Mouse (Mus musculus) frontal cortex, postnatal 10 days (tissue): Measurements from ENCODE around the gene Rnf183.
A peak's percentile ranks its signal among the peaks of the same experiment; 100 is the strongest.
"Not testable (repeated sequence)": the region's sequence is repeated elsewhere in the genome, so short reads cannot be mapped to it uniquely, and the experiment has no call there.

Experiments
- DNase-seq, 2 experiments: peaks; one replicate each; pipeline ENCODE4 v3.0.0; 2022; ENCODE audit warnings: low spot score in 2 of 2, mixed read lengths in 1 of 2

Rnf183 gene

DNA sequence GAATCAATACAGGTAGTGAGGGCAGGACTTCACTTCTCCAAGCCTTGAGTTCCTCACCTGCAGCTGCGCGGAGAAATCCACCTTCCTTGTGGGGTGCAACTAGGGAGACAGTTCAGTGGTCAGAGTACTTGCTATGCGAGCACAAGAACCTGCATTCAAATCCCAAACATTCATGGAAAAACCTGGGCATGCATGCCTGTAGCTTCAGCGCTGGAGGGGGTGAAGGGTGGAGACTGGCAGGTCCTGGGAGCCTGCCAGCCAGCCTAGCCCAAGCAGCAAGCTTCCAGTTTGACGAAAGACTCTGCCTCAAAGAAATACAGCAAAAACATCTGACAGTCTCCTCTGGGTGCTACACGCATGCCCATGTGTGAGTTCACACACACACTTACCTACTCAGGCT is at the start of gene Rnf183:
Gene Rnf183, minus strand, starts transcription at position 172 of the 400 bp plus-strand sequence.
- DNase-seq = no peak

DNA sequence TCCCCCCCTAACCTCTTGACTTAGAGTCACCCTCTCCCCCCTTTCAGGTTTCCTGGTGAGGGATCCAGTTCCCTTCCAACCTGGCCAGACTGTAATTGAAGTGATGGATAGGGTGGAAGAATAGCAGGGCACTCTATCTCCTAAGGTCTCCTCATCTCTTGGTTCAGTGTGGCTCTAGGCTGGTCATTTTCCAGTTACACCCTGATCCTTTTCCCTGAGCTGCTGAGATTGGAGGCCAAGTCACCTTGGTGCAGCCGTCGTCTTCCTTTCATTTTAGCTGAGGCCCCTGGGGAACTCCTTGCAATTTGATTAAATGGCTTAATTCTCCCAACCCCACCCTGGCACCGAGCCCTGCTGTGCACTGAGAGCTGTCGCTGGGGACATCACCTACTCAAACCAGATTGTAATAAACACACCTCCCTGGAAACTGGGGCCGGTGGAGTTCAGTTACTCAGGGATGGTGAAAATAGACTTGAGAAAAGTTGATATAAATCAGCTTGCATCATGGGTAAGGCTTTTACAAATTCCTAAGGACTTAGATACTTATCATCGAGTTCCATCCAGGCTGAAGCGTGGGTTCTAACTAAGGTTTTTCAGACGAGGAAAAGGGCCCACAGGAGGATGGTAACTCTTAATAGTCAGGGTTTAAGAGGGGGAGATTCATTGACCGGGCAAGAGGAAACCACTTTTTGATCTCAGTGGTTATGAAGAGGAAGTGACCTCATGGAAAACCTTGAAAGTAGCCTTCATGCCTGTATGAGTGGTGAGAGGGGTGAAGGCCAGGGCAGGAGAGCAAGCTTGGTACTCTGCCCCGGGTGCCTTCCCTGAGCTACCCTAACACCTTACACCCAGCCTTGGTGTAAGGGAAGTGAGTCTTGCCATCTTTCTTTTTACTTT is 45.9 kb upstream of the Rnf183 start:
- DNase-seq = no peak

DNA sequence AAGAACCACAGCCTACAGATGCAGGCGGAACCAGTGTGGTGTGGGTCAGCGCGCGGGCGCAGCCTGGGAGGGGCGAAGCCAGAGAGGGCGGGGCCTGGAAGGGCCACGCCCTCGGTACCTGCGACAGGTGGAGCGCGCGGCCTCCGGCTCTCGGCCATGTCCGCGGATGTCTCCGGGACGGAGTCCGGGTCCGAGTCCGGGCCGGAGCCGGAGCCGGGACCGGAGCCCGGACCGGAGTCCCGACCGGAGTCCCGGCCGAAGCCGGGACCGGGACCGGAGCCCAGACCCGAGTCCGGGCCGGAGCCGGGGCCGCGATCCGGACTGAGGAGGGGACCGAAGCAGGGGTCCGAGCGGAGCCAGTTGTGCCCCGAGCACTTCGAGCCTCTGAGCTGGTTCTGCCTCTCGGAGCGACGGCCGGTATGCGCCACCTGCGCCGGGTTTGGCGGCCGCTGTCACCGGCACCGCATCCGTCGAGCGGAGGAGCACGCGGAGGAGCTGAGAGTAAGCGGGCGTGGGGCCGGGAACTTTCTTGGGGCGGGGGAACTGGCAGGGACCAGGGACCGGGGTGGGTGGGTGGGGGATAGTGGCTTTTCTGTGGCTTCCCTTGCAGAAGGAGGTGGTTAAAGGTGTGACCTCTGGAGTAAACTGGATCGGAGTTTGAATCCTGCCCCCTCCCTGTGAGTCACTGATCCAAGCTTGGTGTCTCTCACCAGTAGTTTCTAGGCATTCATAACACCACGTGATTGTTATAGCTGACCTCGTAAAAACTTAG is 45.1 kb upstream of the Rnf183 start, which contains the start of gene Bspry:
Gene Bspry, plus strand, starts transcription at position 117 of the 772 bp plus-strand sequence.
- no peak for DNase-seq

DNA sequence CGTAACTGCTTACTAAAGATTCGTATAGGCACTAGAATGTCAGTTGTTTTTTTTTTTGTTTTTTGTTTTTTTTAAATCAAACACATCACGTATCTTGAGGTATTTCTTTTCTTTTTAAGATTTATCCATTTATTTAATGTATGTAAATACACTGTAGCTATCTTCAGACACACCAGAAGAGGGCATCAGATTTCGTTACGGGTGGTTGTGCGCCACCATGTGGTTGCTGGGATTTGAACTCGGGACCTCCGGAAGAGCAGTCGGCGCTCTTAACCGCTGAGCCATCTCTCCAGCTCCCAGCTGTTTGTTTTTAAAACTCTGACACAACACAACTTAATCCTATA is 44.5 kb upstream of the Rnf183 start:
- DNase-seq = not testable (repeated sequence)

DNA sequence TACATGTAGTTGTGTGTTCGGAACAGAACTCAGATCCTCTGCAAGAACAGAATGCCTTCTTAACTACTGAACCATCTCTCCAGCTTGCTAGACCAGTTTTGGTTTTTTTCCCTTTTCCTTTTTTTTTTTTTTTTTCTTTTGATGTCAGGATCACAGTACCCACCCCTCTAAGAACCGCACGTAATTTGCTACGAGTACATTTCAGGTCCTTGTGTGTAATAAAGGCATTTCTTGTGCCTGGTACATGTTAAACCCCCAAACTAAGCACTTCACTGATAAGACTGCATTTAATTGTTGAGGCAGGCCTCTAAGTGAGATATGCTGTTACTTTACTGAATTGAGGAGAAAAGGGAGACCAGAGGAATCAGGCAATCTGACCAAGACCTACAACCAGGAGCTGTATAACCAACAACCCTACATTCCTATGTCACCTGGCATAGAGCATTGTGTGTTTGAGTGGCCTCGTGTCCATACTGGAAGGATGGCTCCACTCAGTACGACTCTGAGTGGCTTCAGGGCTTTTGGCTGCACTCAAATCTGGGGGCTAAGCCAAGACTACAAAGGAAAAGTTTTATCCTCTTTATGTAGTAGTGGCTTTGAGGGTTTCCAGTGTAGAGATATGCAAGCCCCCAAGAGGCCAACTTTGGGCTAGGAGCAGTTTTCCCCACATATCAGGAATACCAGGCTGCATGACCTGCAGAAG is 42.6 kb upstream of the Rnf183 start:
- no peak for DNase-seq

DNA sequence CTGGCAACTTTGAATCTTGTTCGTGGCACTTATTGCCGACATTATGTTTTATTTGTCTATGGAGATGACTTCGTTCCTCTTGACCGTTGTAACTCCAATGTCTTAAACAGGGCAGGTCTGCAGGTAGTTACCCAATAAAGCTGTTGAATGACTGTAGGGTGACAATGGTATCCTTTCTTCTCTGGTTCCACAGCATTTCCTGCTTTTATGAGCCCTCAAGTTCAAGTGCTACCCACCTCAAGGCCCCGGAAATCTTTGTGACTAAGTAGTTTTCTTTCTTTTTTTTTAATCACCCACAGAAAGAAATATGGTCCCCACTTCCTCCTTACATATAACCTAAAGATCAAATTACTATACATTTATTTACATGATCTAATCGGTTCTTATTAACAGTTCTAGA is 40.7 kb upstream of the Rnf183 start:
- DNase-seq = no peak

DNA sequence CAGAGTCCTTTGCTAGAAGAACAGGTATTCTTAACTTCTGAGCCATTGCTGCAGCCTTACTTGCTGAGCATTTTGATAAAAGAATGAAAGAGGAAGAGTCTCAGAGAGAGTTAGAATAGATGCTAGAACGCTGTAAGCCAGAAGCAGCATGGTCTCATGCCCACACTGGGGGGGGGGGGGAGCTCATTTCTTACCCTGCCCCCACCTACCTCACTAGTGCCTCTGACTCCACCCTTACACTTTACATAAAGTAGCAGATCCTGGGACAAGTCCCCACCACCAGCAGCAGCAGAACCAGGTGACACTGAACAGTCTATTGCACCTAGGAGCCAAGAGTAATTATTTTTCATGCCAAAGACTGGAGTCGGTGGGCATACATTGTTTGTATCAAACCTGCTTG is 40.1 kb upstream of the Rnf183 start:
- no peak for DNase-seq

DNA sequence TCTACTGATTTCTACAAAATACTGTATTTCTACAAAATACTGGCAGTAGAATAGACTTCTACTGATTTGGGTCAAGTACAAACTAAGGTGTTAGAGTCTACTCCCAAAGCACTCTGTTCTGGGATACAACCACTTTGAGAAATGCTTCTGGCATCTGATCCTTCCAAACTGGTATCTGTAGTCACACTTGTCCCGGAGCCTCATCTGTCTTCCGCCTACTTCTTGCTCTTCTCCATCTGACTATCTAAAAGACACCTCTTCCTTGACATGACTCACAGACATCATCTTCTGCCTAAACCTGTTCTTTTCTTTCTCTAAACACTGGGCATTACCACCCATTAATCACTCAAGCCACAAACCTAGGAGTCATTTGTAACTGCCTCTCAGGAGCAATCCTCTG is 37.0 kb upstream of the Rnf183 start:
- DNase-seq = no peak

DNA sequence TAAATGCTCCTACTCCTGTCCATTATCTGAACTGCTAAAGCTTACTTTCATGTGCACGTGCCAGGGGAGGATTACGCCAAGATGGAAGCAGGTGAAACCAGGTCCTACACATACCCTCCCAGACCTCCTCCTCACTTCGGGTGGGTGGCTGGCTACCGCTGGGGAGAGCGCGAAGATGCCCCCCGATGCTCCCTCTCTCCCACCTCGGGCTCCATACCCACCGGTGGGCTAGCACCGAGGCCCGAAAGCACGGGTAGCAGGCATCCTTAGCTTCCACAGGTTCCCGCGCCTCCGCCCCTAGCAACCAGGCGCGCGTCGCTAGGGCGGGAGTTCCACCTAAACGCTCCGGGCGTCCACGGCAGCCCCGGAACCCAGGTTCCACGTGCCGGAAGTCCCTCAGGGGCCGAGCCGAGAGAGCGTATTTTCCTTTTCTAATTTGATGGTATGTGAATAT is 35.6 kb upstream of the Rnf183 start, which contains the start of gene Wdr31:
Gene Wdr31, minus strand, starts transcription at position 299 of the 454 bp plus-strand sequence.
- DNase-seq = peak; percentile 65 to 82

DNA sequence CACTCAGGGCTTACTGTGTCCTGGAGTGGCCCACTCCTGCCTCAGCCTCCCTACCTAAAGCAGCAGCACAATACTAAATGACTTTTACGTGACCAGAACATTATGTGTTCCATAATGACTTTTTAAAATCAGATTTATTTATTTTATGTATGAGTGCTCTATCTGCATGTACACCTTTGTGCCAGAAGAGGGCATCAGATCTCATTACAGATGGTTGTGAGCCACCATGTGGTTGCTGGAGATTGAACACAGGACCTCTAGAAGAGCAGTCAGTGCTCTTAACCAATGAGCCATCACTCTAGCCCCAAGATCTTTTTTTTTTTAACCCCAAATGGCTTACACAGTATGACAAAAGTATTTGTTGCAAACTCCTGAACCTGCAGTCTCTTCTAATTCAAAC is 33.1 kb upstream of the Rnf183 start:
- DNase-seq = no peak

DNA sequence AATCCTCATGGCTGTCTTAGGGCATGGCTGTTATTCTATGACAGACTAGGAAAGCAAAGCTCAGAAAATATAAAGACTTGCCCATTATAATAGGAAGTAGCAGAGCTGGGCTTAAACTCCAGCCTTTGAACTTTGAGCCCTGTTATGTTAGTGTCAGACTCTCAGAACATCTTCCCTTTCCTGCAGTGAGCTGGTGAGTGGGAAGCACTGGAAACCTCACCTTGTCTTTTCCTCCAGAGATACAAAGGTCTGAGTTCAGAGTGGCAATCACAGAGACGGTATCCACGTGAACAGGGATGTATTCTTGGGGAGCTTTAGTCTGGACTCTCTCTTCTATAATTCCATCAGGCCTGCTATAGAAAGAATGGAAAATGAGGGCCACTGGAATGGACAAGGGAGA is 28.1 kb upstream of the Rnf183 start:
- no peak for DNase-seq

DNA sequence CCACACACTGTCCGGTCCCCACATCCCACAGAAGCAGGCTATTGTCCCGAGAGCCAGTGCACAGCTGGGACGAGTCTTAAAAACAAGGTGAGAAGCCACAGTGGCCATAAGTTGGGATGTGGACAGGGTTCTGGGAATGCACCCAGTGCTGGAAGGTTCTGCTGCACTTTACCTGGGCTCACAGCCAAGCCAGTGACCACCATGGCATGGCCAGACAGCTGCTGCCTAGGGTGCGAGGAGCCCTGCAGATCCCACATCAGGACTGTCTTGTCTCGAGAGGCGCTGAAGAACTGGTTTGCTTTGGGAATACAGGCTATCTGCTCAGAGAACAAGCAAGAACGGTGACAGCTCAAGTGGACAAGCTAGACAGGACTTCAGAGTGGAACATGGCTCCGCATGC is 25.3 kb upstream of the Rnf183 start:
- no peak for DNase-seq

DNA sequence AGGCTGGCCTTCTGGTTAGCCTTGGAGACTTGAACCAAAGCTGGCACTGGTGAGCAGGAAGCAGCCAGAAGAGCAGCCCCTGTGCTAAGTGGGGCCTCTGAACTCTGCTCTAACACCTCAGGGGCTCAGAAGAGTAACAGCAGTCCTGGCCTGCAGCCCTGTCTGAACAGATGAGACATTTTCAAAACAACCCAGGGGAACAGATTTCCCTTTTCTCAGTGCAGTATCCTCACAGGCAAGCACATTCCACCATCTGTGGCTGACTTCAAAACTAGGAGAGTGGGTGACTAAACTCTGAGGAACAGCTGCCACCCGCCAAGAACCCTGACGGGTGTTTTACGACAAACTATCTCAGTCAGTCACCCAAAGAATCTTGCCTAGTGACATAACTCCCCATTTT is 24.0 kb upstream of the Rnf183 start:
- DNase-seq = peak in 1 of 2 experiments; percentile 24

DNA sequence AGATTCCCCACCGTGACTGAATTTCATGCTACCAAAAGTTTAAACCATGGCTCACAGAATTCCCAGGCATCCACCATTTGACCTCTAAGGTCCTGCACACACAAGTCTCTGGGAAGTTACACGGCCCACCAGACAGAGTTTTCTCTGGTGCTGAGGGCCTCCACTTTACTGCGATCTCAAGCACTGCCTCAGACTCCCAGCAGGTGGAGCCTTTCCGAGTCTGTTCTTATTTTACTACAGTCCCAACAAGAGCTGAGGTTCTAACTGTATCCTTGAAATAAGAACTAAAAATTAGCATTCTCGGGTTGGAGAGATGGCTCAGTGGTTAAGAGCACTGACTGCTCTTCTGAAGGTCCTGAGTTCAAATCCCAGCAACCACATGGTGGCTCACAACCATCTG is 19.9 kb upstream of the Rnf183 start:
- no peak for DNase-seq

DNA sequence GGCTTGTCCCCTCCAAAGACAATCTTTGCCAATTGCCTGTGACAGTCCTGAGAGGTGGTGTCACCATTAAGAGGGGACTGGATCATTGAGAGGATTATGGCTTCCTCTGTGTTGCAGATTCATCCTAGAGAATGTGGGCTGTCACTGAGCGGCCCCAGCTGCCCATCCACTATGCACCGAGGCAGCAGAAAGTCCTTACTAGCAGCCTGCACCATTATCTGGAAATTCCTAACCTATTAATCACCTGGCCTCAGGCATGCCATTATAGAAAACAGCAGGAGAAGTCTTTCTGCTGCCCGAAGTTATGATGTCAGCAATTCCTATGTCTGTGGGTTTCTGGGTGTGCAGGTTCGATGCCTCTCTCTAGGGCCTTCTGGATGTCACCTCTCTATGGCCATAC is 5.9 kb upstream of the Rnf183 start:
- DNase-seq = no peak

DNA sequence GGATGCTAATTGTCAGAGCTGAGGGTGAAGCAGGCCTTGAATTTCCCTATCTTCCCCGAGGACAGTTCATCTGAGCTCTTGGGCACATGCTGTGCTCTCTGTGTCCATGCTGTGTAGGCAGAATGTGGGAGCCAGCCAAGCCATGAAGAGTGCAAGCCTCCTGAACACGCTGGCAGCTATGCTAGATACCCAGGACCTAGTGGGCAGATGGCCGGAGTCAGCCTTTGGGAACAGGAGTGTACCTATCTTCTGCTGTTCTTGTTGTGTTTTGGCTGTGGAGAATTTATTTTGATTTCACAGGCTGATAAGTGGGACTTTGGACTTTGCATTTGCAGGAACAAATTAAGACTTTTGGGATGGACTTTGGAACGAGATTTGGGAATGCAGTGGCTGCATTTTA is 5.5 kb upstream of the Rnf183 start:
- no peak for DNase-seq

DNA sequence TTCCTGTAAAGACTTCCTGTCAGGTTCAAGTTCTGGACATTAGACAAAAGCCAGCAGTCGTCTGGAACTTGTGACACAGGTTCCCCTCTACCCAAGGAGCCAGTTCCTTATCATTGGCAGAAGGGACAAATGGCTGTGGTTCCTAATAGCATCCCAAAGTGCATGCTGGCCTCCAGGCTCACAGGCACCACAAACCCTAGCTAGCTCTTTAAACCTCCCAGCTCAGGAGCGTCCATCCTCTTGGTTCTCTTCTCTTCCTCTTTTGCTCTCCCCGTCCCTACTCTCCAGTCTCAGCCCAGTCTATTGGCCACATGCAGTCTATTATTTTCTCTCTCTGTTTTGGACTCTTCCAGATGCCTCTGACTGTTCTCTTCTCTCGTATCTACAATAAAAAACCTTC is 4.7 kb upstream of the Rnf183 start:
- no peak for DNase-seq

DNA sequence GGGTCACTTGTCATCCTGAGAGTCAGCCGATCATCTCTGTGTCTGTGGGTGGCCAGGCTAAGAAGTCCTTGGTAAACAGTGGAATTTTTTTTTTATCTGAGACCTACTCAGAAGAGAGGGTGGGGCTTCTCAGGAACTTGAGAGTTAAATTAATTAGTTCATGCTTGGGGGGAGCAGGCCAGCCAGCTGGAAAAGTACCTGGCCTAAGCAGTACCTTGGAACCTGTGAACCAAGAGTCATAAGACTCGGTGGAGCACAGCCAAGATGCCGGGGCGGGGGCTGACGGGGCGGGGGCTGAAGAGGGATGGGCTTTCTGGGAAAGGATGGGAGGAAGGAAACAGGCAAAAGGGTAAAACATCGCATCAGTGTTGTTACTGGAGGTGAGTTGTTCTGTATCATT is 2.8 kb upstream of the Rnf183 start:
- DNase-seq = no peak

DNA sequence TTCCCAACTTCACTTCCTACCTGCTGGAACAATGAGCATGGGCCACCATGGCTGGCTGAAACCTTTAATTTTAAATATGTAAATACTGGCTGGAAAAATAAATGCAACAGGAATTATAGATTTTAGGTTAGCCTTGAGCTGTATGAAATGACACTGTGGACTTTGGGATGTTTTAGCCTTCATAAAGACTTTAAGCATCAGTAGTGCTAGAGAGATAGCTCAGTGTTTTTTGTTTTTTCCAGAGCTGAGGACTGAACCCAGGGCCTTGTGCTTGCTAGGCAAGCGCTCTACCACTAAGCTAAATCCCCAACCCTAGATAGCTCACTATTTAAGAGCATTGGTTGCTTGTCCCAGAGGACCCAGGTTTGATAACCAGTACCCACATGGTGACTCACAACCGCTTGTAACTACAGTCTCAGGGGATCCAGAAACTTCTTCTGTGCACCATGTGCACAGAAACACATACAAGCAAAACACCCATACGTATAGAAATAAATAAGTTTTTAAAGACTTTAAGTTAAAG is 2.3 kb upstream of the Rnf183 start:
- DNase-seq = no peak

DNA sequence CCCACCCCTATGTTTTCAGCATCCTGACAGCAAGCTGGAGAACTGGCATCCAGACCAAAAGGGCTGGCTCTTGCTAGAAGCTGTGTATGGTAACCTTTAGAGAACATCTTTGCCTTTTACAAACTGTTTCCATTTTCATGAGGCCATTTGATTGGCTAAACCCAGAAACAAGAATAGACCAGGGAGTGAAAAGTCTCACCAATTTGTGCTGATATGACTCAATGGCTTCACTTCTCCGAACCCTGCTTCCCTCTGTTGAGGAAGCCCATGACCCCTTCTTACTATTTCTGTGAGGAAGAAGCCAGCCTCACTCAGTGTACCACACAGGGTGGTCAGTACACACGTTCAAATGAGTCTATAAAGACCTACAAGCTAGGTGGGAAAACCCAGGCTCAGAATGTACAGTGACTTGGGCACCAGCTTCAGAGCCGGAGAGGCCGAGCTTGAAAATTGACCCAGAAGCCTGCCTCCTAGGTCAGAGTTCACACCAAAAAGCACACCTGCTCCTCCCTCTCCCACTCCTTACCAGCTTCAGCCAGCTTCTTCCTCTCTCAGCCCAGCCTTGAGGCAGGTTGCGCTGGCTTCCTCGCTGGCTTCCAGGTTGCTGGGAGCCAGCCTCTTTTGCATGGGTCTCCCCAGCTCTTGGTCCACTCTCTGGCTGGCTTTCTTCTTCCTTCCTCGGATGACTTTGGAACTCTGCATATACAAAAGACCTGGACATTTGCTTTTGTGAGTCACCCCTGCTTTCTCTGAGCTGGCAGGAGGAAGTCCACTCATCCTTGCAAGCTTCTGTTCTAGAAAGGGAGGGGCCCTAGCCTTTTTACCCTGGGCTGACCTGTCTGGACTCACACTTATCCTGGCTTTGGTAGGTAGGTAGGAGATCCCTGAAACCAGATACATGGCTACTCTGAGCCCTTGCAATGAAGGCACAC is 847 bp downstream of the Rnf183 start:
- no peak for DNase-seq

DNA sequence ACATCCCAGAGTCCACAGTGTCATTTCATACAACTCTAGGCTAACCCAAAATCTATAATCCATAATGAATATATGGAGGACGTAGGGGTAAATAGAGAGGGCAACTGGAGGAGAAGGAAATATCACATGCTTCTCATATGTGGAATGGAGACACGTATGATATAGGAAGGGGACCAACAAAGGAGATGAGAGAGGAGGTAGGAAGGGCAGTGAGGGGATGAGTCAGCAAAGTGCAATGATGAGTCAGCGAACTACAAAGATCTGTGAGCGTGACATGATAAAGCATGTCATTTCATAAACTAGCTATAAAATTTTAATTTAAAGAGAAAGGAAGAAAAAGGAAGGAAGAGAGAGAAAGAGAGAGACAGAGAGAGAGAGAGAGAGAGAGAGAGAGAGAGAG is 3.5 kb downstream of the Rnf183 start:
- DNase-seq = no peak
